Mouse (Mus musculus) hindbrain, embryonic 15.5 days (tissue): ENCODE data around the gene Zfp687. TPM values are rescaled to one million over a fixed set of nuclear protein-coding genes. Genes with fewer than 3 reads are reported as not detected.

Experiments used
- ATAC-seq: fragments of 200-750 bp; cut with Nextera tagmentation; 2 replicates; pipeline ENCODE4 v1.8.0; 2017; ENCODE audit warnings: low read depth, moderate number of reproducible peaks, moderate TSS enrichment; ENCODE audit not compliant: low FRiP score
- H3K27ac ChIP-seq: fragments of 300-500 bp; sonication (generic); replicated peaks from 2 replicates; pipeline ENCODE4 v1.5.1; 2015; ENCODE audit warnings: mild to moderate bottlenecking, inconsistent platforms
- H3K27me3 ChIP-seq: fragments of 300-500 bp; sonication (generic); 2 replicates; pipeline ENCODE4 v1.6.1; 2015; ENCODE audit warnings: control low read depth, inconsistent platforms
- H3K36me3 ChIP-seq: fragments of 300-500 bp; sonication (generic); 2 replicates; pipeline ENCODE4 v1.6.1; 2015; ENCODE audit warnings: control low read depth, inconsistent platforms
- H3K4me1 ChIP-seq: fragments of 300-500 bp; sonication (generic); replicated peaks from 2 replicates; pipeline ENCODE4 v1.6.1; 2015; ENCODE audit warnings: control low read depth, inconsistent platforms
- H3K4me2 ChIP-seq: fragments of 300-500 bp; sonication (generic); 2 replicates; pipeline ENCODE4 v1.6.1; 2015; ENCODE audit warnings: moderate library complexity, mild to moderate bottlenecking, inconsistent platforms
- H3K4me3 ChIP-seq: fragments of 300-500 bp; sonication (generic); 2 replicates; pipeline ENCODE4 v1.5.1; 2015; ENCODE audit warnings: mild to moderate bottlenecking, inconsistent platforms
- H3K9ac ChIP-seq: fragments of 300-500 bp; sonication (generic); 2 replicates; pipeline ENCODE4 v1.6.1; 2015; ENCODE audit warnings: inconsistent platforms
- H3K9me3 ChIP-seq: fragments of 300-500 bp; sonication (generic); 2 replicates; pipeline ENCODE4 v1.6.1; 2016; ENCODE audit warnings: control low read depth, inconsistent platforms
- WGBS: fragments of 180-500 bp; shearing (Covaris S2); methylation state at CpG from one replicate; pipeline ENCODE4 v1.1.7; 2015; 5-methylcytosine and 5-hydroxymethylcytosine counted together
- polyA plus RNA-seq: library from polyadenylated mRNA; unstranded; fragments of >200 nt; fragmentation: Nextera tagmentation; extraction: Ambion mirVana; gene quantifications from 2 replicates; pipeline ENCODE4 v1.2.1, GENCODE M21; 2015

Zfp687 gene
- polyA plus RNA-seq, 1 experiment from 2014 or later = 21.2 TPM

- H3K36me3 ChIP-seq = peaks cover 11% of the 10 kb centered on the region
- peak; percentile 83 for ATAC-seq
- under 1% methylated on average over 40 of the region's 40 CpGs for WGBS
- H3K4me2 ChIP-seq = peak overlapping the region; percentile 88
- no peaks in the 10 kb centered on the region for H3K27me3 ChIP-seq
- peak overlapping the region; percentile 90 for H3K4me3 ChIP-seq
- peaks cover 24% of the 10 kb centered on the region for H3K4me1 ChIP-seq
- no peaks in the 10 kb centered on the region for H3K9me3 ChIP-seq
- peak overlapping the region; percentile 60 for H3K9ac ChIP-seq
- H3K27ac ChIP-seq = peak overlapping the region; percentile 95
Observed at GRCm38 (mm10) chr3:95015891-95016531, 763 bp upstream of the Zfp687 start.

GRCm38 (mm10) chr3:95014428-95015151 is 658 bp downstream of the Zfp687 start:
- Histone ChIP-seq H3K9me3 (no peaks in the 10 kb centered on the region), H3K9ac (peak overlapping the region; percentile 65), H3K27me3 (no peaks in the 10 kb centered on the region), H3K36me3 (peaks cover 25% of the 10 kb centered on the region), H3K4me2 (peak overlapping the region; percentile 88), H3K4me3 (peak overlapping the region; percentile 90), H3K4me1 (peaks cover 24% of the 10 kb centered on the region), H3K27ac (peak overlapping the region; percentile 95)
- whole genome bisulfite sequencing = under 1% methylated on average over 44 of the region's 44 CpGs
- peak; percentile 6; the same call in 1 of the 2 replicates for ATAC-seq

- Histone ChIP-seq H3K4me2 (peak overlapping the region; percentile 88), H3K9ac (peak overlapping the region; percentile 65), H3K27ac (peak overlapping the region; percentile 95), H3K4me1 (peaks cover 24% of the 10 kb centered on the region), H3K27me3 (no peaks in the 10 kb centered on the region), H3K9me3 (no peaks in the 10 kb centered on the region), H3K4me3 (peak overlapping the region; percentile 90), H3K36me3 (peaks cover 32% of the 10 kb centered on the region)
- ATAC-seq = no peak
- WGBS = 12% methylated on average over 13 of the region's 13 CpGs
Observed at GRCm38 (mm10) chr3:95013699-95014427, 1.4 kb downstream of the Zfp687 start.

GRCm38 (mm10) chr3:95012982-95013381 is 2.3 kb downstream of the Zfp687 start:
- no peaks in the 10 kb centered on the region for H3K27me3 ChIP-seq
- H3K9me3 ChIP-seq = no peaks in the 10 kb centered on the region
- H3K4me2 ChIP-seq = peak overlapping the region; percentile 88; the same call in 1 of the 2 replicates
- no peak overlapping the region for H3K9ac ChIP-seq
- WGBS = 89% methylated on average over 3 of the region's 3 CpGs
- ATAC-seq = no peak
- H3K4me3 ChIP-seq = no peak overlapping the region
- H3K36me3 ChIP-seq = peaks cover 41% of the 10 kb centered on the region
- no peak overlapping the region for H3K27ac ChIP-seq
- H3K4me1 ChIP-seq = peaks cover 24% of the 10 kb centered on the region

- Histone ChIP-seq H3K36me3 (peaks cover 61% of the 10 kb centered on the region), H3K4me1 (peaks cover 17% of the 10 kb centered on the region), H3K9ac (no peak overlapping the region), H3K4me2 (no peak overlapping the region), H3K4me3 (no peak overlapping the region), H3K9me3 (no peaks in the 10 kb centered on the region), H3K27me3 (no peaks in the 10 kb centered on the region), H3K27ac (no peak overlapping the region)
- WGBS = 87% methylated on average over 7 of the region's 7 CpGs
- ATAC-seq = no peak
Observed at GRCm38 (mm10) chr3:95010396-95010795, 4.9 kb downstream of the Zfp687 start.

- Histone ChIP-seq H3K4me3 (no peak overlapping the region), H3K36me3 (peaks cover 77% of the 10 kb centered on the region), H3K27ac (no peak overlapping the region), H3K4me1 (no peaks in the 10 kb centered on the region), H3K27me3 (no peaks in the 10 kb centered on the region), H3K9me3 (no peaks in the 10 kb centered on the region), H3K9ac (no peak overlapping the region), H3K4me2 (no peak overlapping the region)
- whole genome bisulfite sequencing = 83% methylated on average over 9 of the region's 9 CpGs
- no peak for ATAC-seq
Observed at GRCm38 (mm10) chr3:95007706-95008105, 7.5 kb downstream of the Zfp687 start.

GRCm38 (mm10) chr3:95005651-95006050 is 9.6 kb downstream of the Zfp687 start:
- no peak for ATAC-seq
- 86% methylated on average over 3 of the region's 3 CpGs for WGBS
- Histone ChIP-seq H3K9ac (no peak overlapping the region), H3K4me1 (no peaks in the 10 kb centered on the region), H3K4me2 (no peak overlapping the region), H3K36me3 (peaks cover 78% of the 10 kb centered on the region), H3K27ac (no peak overlapping the region), H3K9me3 (no peaks in the 10 kb centered on the region), H3K27me3 (no peaks in the 10 kb centered on the region), H3K4me3 (no peak overlapping the region)

GRCm38 (mm10) chr3:95003273-95003672 is 12.0 kb downstream of the Zfp687 start:
- H3K27me3 ChIP-seq = no peaks in the 10 kb centered on the region
- no peak overlapping the region for H3K4me2 ChIP-seq
- H3K4me3 ChIP-seq = no peak overlapping the region
- no peaks in the 10 kb centered on the region for H3K4me1 ChIP-seq
- no peak overlapping the region for H3K9ac ChIP-seq
- H3K9me3 ChIP-seq = no peaks in the 10 kb centered on the region
- H3K36me3 ChIP-seq = peaks cover 76% of the 10 kb centered on the region
- no peak for ATAC-seq
- H3K27ac ChIP-seq = no peak overlapping the region; the same call in 1 of the 2 replicates

- WGBS = 52% methylated on average over 4 of the region's 4 CpGs
- no peaks in the 10 kb centered on the region for H3K9me3 ChIP-seq
- H3K4me1 ChIP-seq = no peaks in the 10 kb centered on the region
- H3K4me2 ChIP-seq = no peak overlapping the region
- peak; percentile 27; the same call in 1 of the 2 replicates for ATAC-seq
- no peak overlapping the region for H3K9ac ChIP-seq
- peak overlapping the region; percentile 55; the same call in 1 of the 2 replicates for H3K27ac ChIP-seq
- H3K36me3 ChIP-seq = peaks cover 76% of the 10 kb centered on the region
- no peak overlapping the region for H3K4me3 ChIP-seq
- H3K27me3 ChIP-seq = no peaks in the 10 kb centered on the region
Observed at GRCm38 (mm10) chr3:95002569-95002968, 12.7 kb downstream of the Zfp687 start.

- Histone ChIP-seq H3K4me1 (no peaks in the 10 kb centered on the region), H3K27me3 (no peaks in the 10 kb centered on the region), H3K36me3 (peaks cover 73% of the 10 kb centered on the region), H3K4me2 (no peak overlapping the region), H3K4me3 (no peak overlapping the region), H3K9ac (no peak overlapping the region), H3K9me3 (no peaks in the 10 kb centered on the region), H3K27ac (no peak overlapping the region)
- WGBS = 38% methylated on average over 2 of the region's 2 CpGs
- no peak for ATAC-seq
Observed at GRCm38 (mm10) chr3:94996946-94997345, 18.3 kb downstream of the Zfp687 start.

- Histone ChIP-seq H3K9ac (no peak overlapping the region), H3K4me1 (0 out of 2 replicates have a peak, but pooled peaks cover 4% of the 10 kb centered on the region), H3K27me3 (no peaks in the 10 kb centered on the region), H3K4me2 (no peak overlapping the region), H3K4me3 (no peak overlapping the region), H3K27ac (no peak overlapping the region), H3K36me3 (peaks cover 22% of the 10 kb centered on the region), H3K9me3 (no peaks in the 10 kb centered on the region)
- 45% methylated on average over 9 of the region's 9 CpGs for WGBS
- no peak for ATAC-seq
Observed at GRCm38 (mm10) chr3:94989159-94989761, 26.0 kb downstream of the Zfp687 start.
